Mouse (Mus musculus): ENCODE results near the gene Gnai3. TPM values are rescaled to one million over a fixed set of nuclear protein-coding genes. Genes with fewer than 3 reads are reported as not detected.

Gnai3 gene
- total and polyA plus RNA-seq, 3 experiments, result 54.1 to 145 (median 78.7) TPM

DNA sequence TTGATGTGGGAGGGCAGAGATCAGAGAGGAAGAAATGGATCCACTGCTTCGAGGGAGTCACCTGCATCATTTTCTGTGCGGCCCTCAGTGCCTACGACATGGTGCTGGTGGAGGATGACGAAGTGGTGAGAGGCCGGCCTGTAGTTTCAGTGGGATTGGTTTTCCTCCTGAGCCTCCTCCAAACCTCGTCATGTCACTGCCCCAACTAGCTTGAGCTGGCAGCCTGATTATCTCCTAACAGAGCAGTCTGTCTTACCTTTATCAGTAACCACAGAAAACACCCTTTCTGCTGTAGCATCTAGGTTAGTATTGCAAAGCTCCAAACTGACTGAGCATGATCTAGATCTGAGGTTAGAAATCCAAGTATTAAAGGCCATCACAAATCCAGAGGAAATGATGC is 47.6 kb downstream of the Gnai3 start:
- no peak overlapping the region for H3K4me2 ChIP-seq (ENCODE audit: insufficient read depth, low read depth, poor library complexity, severe bottlenecking)
- H3K27ac ChIP-seq (ENCODE audit: insufficient read depth, low read depth), result no peak overlapping the region
- H3K9me3 ChIP-seq (replicated peaks; ENCODE audit: low read length), result no peaks in the 10 kb centered on the region
- DNase-seq (ENCODE audit: extremely low read depth), result no peak
- dilution Hi-C loops (cut with MboI; ENCODE audit: extremely low pct_ligation_motif_present, extremely low pct_unique_long_range_greater_than_20kb, low sequenced_read_pairs) (no loop called here), in situ Hi-C loops (cut with MboI; ENCODE audit: low pct_ligation_motif_present, low pct_unique_long_range_greater_than_20kb, low sequenced_read_pairs) (no loop called here)
- TF ChIP-seq MYC (IDR thresholded peaks at IDR 0.05; ENCODE audit: low read depth, low read length) (no peak), ETS1 (conservative IDR thresholded peaks at IDR 0.05; ENCODE audit: low read depth, low read length) (no peak), MAFK (IDR thresholded peaks at IDR 0.05; ENCODE audit: insufficient replicate concordance, low read length) (no peak), ELF1 (IDR thresholded peaks at IDR 0.05; ENCODE audit: low read depth, low read length) (no peak), PAX5 (IDR thresholded peaks at IDR 0.05; ENCODE audit: low read length) (no peak), MEF2A (IDR thresholded peaks at IDR 0.05; ENCODE audit: borderline replicate concordance, low read depth, low read length) (no peak), UBTF (IDR thresholded peaks at IDR 0.05; ENCODE audit: low read depth, low read length) (no peak)
- H3K36me3 ChIP-seq (replicated peaks in 1 of 2; ENCODE audit: control insufficient read depth in 1 of 2, insufficient read depth in 1 of 2, low read length in 1 of 2), result peaks cover 5 to 60% of the 10 kb centered on the region in 2 experiments
- H3K79me2 ChIP-seq (replicated peaks; ENCODE audit: control insufficient read depth, extremely low read depth, insufficient read depth, poor library complexity, severe bottlenecking), result no peaks in the 10 kb centered on the region
- H3K27me3 ChIP-seq (replicated peaks), result no peaks in the 10 kb centered on the region
- peaks cover 0 to 10% of the 10 kb centered on the region in 2 experiments; a peak in 2 of 4 replicates for H3K4me1 ChIP-seq (ENCODE audit: control insufficient read depth in 1 of 2, insufficient read depth in 2 of 2)
- no peak overlapping the region for H3K4me3 ChIP-seq (replicated peaks in 1 of 3; ENCODE audit: low read depth in 2 of 3, low read length in 2 of 3, poor library complexity in 1 of 3)
- no peak overlapping the region for H3K9ac ChIP-seq (ENCODE audit: insufficient read depth, low read depth)

DNA sequence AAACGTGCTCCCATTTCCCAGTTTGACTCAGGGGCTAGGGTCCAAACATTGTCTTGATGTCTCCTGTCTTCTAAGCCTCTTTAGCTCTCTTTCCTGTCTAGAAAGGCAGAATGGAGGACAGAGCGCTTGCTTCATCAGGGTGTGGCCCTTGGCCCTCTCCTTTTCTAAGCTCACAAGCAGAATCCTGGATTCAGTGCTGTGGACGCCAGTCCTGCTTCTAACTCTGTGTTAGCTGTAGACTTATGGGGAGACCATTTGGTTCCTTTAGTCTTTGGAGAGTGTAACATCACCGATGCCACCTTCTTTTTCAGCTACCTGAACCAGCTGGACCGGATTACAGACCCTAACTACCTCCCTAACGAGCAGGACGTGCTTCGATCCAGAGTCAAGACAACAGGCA is 48.3 kb downstream of the Gnai3 start:
- peaks cover 0 to 10% of the 10 kb centered on the region in 2 experiments; a peak in 2 of 4 replicates for H3K4me1 ChIP-seq (ENCODE audit: control insufficient read depth in 1 of 2, insufficient read depth in 2 of 2)
- H3K27ac ChIP-seq (ENCODE audit: insufficient read depth, low read depth), result no peak overlapping the region
- TF ChIP-seq POLR2A (IDR thresholded peaks at IDR 0.05; ENCODE audit: low read depth, low read length) (no peak), ETS1 (conservative IDR thresholded peaks at IDR 0.05; ENCODE audit: low read depth, low read length) (no peak)
- H3K9ac ChIP-seq (ENCODE audit: insufficient read depth, low read depth), result no peak overlapping the region
- in situ Hi-C loops (cut with MboI; ENCODE audit: low pct_ligation_motif_present, low pct_unique_long_range_greater_than_20kb, low sequenced_read_pairs), result no loop called here
- no peaks in the 10 kb centered on the region for H3K79me2 ChIP-seq (replicated peaks; ENCODE audit: control insufficient read depth, extremely low read depth, insufficient read depth, poor library complexity, severe bottlenecking)
- H3K4me2 ChIP-seq (ENCODE audit: insufficient read depth, low read depth, poor library complexity, severe bottlenecking), result no peak overlapping the region
- no peak overlapping the region for H3K4me3 ChIP-seq (replicated peaks in 1 of 3; ENCODE audit: low read depth in 2 of 3, low read length in 2 of 3, poor library complexity in 1 of 3)
- H3K36me3 ChIP-seq (replicated peaks in 1 of 2; ENCODE audit: control insufficient read depth in 1 of 2, insufficient read depth in 1 of 2, low read length in 1 of 2), result peaks cover 5 to 62% of the 10 kb centered on the region in 2 experiments
- DNase-seq (ENCODE audit: extremely low read depth), result no peak
- H3K9me3 ChIP-seq (replicated peaks; ENCODE audit: low read length), result no peaks in the 10 kb centered on the region
- H3K27me3 ChIP-seq (replicated peaks), result no peaks in the 10 kb centered on the region
- dilution Hi-C loops (cut with MboI; ENCODE audit: extremely low pct_ligation_motif_present, extremely low pct_unique_long_range_greater_than_20kb, low sequenced_read_pairs), result no loop called here

DNA sequence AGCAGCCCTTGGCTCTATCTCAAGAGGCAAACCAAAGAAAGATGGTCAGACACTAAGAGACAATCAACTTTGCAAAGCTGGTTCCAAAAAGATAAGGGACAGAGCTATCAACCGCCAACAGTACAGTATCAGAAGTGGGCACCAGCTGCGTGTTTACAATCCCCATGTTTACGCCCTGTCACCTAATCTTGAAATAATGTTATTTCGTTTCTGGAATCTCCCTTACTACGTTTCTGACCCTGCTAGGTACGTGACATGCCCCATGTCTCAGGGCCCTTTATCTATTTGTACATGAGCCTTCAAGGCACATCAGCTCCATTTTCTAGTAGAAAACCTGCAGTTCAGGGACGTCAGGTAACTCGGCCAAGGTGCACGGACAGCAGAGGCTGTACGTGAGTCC is 49.2 kb downstream of the Gnai3 start:
- Histone ChIP-seq H3K4me2 (ENCODE audit: insufficient read depth, low read depth, poor library complexity, severe bottlenecking) (no peak overlapping the region), H3K36me3 (replicated peaks in 1 of 2; ENCODE audit: control insufficient read depth in 1 of 2, insufficient read depth in 1 of 2, low read length in 1 of 2) (peaks cover 5 to 60% of the 10 kb centered on the region in 2 experiments), H3K9ac (ENCODE audit: insufficient read depth, low read depth) (no peak overlapping the region), H3K4me3 (replicated peaks in 1 of 3; ENCODE audit: low read depth in 2 of 3, low read length in 2 of 3, poor library complexity in 1 of 3) (no peak overlapping the region), H3K9me3 (replicated peaks; ENCODE audit: low read length) (no peaks in the 10 kb centered on the region), H3K27me3 (replicated peaks) (no peaks in the 10 kb centered on the region), H3K4me1 (ENCODE audit: control insufficient read depth in 1 of 2, insufficient read depth in 2 of 2) (peaks cover 4 to 18% of the 10 kb centered on the region in 2 experiments), H3K79me2 (replicated peaks; ENCODE audit: control insufficient read depth, extremely low read depth, insufficient read depth, poor library complexity, severe bottlenecking) (no peaks in the 10 kb centered on the region), H3K27ac (ENCODE audit: insufficient read depth, low read depth) (no peak overlapping the region)
- DNase-seq (ENCODE audit: extremely low read depth), result no peak
- no peak for TF ChIP-seq JUND (conservative IDR thresholded peaks at IDR 0.05; ENCODE audit: low read depth, low read length)
- no peak for TF ChIP-seq CHD1 (IDR thresholded peaks at IDR 0.05; ENCODE audit: low read depth, low read length)
- TF ChIP-seq NRF1 (IDR thresholded peaks at IDR 0.05; ENCODE audit: low read depth, low read length), result no peak
- TF ChIP-seq MAZ (IDR thresholded peaks at IDR 0.05; ENCODE audit: low read depth, low read length), result no peak
- TF ChIP-seq ELF1 (IDR thresholded peaks at IDR 0.05; ENCODE audit: low read depth, low read length), result no peak
- TF ChIP-seq PAX5 (IDR thresholded peaks at IDR 0.05; ENCODE audit: low read length), result no peak
- TF ChIP-seq UBTF (IDR thresholded peaks at IDR 0.05; ENCODE audit: low read depth, low read length), result no peak
- no peak for TF ChIP-seq ZNF384 (IDR thresholded peaks at IDR 0.05; ENCODE audit: low read depth, low read length)
- TF ChIP-seq MXI1 (IDR thresholded peaks at IDR 0.05; ENCODE audit: low read depth, low read length), result no peak
- no peak for TF ChIP-seq MEF2A (IDR thresholded peaks at IDR 0.05; ENCODE audit: borderline replicate concordance, low read depth, low read length)
- TF ChIP-seq GABPA (IDR thresholded peaks at IDR 0.05; ENCODE audit: insufficient replicate concordance, low read depth, low read length), result no peak
- no peak for TF ChIP-seq USF2 (conservative IDR thresholded peaks at IDR 0.05; ENCODE audit: low read depth, low read length)
- TF ChIP-seq POLR2AphosphoS2 (IDR thresholded peaks at IDR 0.05; ENCODE audit: low read depth, low read length), result no peak
- no peak for TF ChIP-seq MAX (IDR thresholded peaks at IDR 0.05; ENCODE audit: low read length)
- no peak for TF ChIP-seq HCFC1 (IDR thresholded peaks at IDR 0.05; ENCODE audit: low read depth, low read length)
- no peak for TF ChIP-seq TCF12 (IDR thresholded peaks at IDR 0.05; ENCODE audit: low read depth, low read length)
- no peak for TF ChIP-seq SIN3A (IDR thresholded peaks at IDR 0.05; ENCODE audit: low read length)
- no peak for TF ChIP-seq KAT2A (IDR thresholded peaks at IDR 0.05; ENCODE audit: insufficient replicate concordance, low read length)
- no peak for TF ChIP-seq TBP (conservative IDR thresholded peaks at IDR 0.05; ENCODE audit: low read depth, low read length)
- TF ChIP-seq RCOR1 (conservative IDR thresholded peaks at IDR 0.05; ENCODE audit: low read depth, low read length), result no peak
- in situ Hi-C loops (cut with MboI; ENCODE audit: low pct_ligation_motif_present, low pct_unique_long_range_greater_than_20kb, low sequenced_read_pairs), result no loop called here
- dilution Hi-C loops (cut with MboI; ENCODE audit: extremely low pct_ligation_motif_present, extremely low pct_unique_long_range_greater_than_20kb, low sequenced_read_pairs), result no loop called here
